Mouse (Mus musculus): ENCODE data around the gene Bik. TPM values are rescaled to one million over a fixed set of nuclear protein-coding genes. Genes with fewer than 3 reads are reported as not detected.
A peak's percentile ranks its signal among the peaks of the same experiment; 100 is the strongest.

Gene Bik
- polyA plus RNA-seq (2015; fragmentation: Nextera tagmentation; extraction: Ambion mirVana), result 10.6 and 11.0 TPM in 2 replicates

GRCm38 (mm10) chr15:83526424-83527091 is at the start of gene Bik:
Bik (plus strand) TSS chr15:83526862.
- H3K9ac ChIP-seq, result peak within 1 kb of the TSS; percentile 50
- peaks cover 65% of the 10 kb centered on the region for H3K4me1 ChIP-seq
- no peak within 1 kb of the TSS for H3K27ac ChIP-seq
- H3K36me3 ChIP-seq, result no peaks in the 10 kb centered on the region
- H3K27me3 ChIP-seq, result peaks cover 41% of the 10 kb centered on the region
- peak within 1 kb of the TSS; percentile 98 for H3K4me2 ChIP-seq
- WGBS, result under 1% methylated on average over 40 of the region's 45 CpGs
- peak within 1 kb of the TSS; percentile 60 for H3K4me3 ChIP-seq (replicated peaks)
- H3K9me3 ChIP-seq (replicated peaks), result no peaks in the 10 kb centered on the region
- ATAC-seq (replicated peaks; ENCODE audit: low FRiP score), result peak; percentile 80

DNA sequence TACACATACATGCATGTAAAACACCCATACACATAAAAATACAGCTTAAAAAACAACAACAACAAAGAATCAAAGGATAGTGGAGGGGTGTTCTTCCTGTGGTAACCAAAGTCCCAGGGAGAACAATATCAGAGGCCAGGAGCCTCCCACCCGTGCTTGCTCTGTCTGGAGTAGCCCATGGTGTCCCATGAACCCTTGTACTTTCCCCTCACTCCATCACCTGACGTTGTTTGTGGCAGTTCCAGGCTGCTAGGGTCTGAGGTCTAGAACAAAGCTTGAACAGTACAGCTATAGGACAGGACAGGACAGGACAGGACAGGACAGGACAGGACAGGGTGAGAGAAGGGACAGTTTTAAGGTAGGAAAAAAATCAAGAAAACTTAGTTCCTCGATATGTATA is 48.6 kb upstream of the Bik start:
- no peak overlapping the region for H3K9ac ChIP-seq
- H3K27ac ChIP-seq, result no peak overlapping the region
- no peaks in the 10 kb centered on the region for H3K27me3 ChIP-seq
- no peak overlapping the region for H3K4me3 ChIP-seq (replicated peaks)
- no peaks in the 10 kb centered on the region for H3K36me3 ChIP-seq
- H3K4me1 ChIP-seq, result peaks cover 22% of the 10 kb centered on the region
- H3K4me2 ChIP-seq, result no peak overlapping the region
- no peaks in the 10 kb centered on the region for H3K9me3 ChIP-seq (replicated peaks)
- 60% methylated on average over 3 of the region's 3 CpGs for WGBS
- no peak for ATAC-seq (replicated peaks; ENCODE audit: low FRiP score)

- Histone ChIP-seq H3K9ac (no peak overlapping the region), H3K4me3 (replicated peaks) (no peak overlapping the region), H3K4me1 (peaks cover 8% of the 10 kb centered on the region; the same call in 1 of the 2 replicates), H3K27me3 (no peaks in the 10 kb centered on the region), H3K36me3 (no peaks in the 10 kb centered on the region), H3K4me2 (no peak overlapping the region), H3K27ac (no peak overlapping the region), H3K9me3 (replicated peaks) (no peaks in the 10 kb centered on the region)
- no peak for ATAC-seq (replicated peaks; ENCODE audit: low FRiP score)
- 89% methylated on average over 4 of the region's 4 CpGs for WGBS
Observed at GRCm38 (mm10) chr15:83479818-83480217, 46.8 kb upstream of the Bik start.

DNA sequence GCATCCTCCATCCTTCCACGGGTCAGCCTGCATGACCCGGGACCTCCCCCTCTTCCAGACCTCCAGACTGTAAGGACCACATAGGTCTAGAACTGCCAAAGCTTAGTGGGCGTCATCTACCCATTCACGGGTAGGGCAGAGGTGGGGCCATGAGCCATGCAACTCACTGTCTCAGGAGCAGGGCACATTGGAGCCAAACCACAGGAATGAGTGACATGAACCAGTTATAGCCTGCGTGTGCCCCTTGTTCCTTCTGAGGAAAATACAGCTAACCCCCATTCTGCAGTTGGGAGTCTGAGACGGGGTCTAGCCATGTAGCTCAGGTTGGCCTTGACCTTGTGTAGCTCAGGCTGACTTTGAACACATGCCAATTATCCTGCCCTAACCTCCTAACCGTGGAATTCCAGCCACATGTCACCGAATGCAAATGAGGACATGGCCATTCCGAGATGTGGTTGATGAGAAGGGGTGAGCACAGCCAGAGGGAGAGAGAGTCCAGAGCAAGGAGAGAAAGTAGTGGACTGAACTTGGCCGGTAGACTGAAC is 45.4 kb upstream of the Bik start:
- no peak overlapping the region for H3K4me3 ChIP-seq (replicated peaks)
- H3K9me3 ChIP-seq (replicated peaks), result no peaks in the 10 kb centered on the region
- no peak for ATAC-seq (replicated peaks; ENCODE audit: low FRiP score)
- H3K9ac ChIP-seq, result no peak overlapping the region
- no peaks in the 10 kb centered on the region for H3K27me3 ChIP-seq
- WGBS, result 64% methylated on average over 10 of the region's 10 CpGs
- peaks cover 2% of the 10 kb centered on the region for H3K36me3 ChIP-seq
- no peak overlapping the region for H3K27ac ChIP-seq
- H3K4me2 ChIP-seq, result no peak overlapping the region
- H3K4me1 ChIP-seq, result 0 out of 2 replicates have a peak, but pooled peaks cover 6% of the 10 kb centered on the region

- H3K36me3 ChIP-seq, result peaks cover 14% of the 10 kb centered on the region
- H3K27ac ChIP-seq, result no peak overlapping the region
- no peak for ATAC-seq (replicated peaks; ENCODE audit: low FRiP score)
- H3K9ac ChIP-seq, result no peak overlapping the region
- H3K4me3 ChIP-seq (replicated peaks), result no peak overlapping the region
- WGBS, result 84% methylated on average over 8 of the region's 8 CpGs
- H3K4me1 ChIP-seq, result 0 out of 2 replicates have a peak, but pooled peaks cover 6% of the 10 kb centered on the region
- H3K27me3 ChIP-seq, result no peaks in the 10 kb centered on the region
- no peaks in the 10 kb centered on the region for H3K9me3 ChIP-seq (replicated peaks)
- H3K4me2 ChIP-seq, result no peak overlapping the region
Observed at GRCm38 (mm10) chr15:83482645-83483224, 43.9 kb upstream of the Bik start.

- H3K9ac ChIP-seq, result no peak overlapping the region
- H3K4me1 ChIP-seq, result 0 out of 2 replicates have a peak, but pooled peaks cover 6% of the 10 kb centered on the region
- H3K4me2 ChIP-seq, result no peak overlapping the region
- H3K27ac ChIP-seq, result no peak overlapping the region
- no peaks in the 10 kb centered on the region for H3K27me3 ChIP-seq
- H3K4me3 ChIP-seq (replicated peaks), result no peak overlapping the region
- no peaks in the 10 kb centered on the region for H3K9me3 ChIP-seq (replicated peaks)
- ATAC-seq (replicated peaks; ENCODE audit: low FRiP score), result no peak
- H3K36me3 ChIP-seq, result peaks cover 14% of the 10 kb centered on the region
- 49% methylated on average over 2 of the region's 2 CpGs for WGBS
Observed at GRCm38 (mm10) chr15:83483482-83483881, 43.2 kb upstream of the Bik start.

- Histone ChIP-seq H3K4me1 (no peaks in the 10 kb centered on the region), H3K9me3 (replicated peaks) (no peaks in the 10 kb centered on the region), H3K36me3 (peaks cover 14% of the 10 kb centered on the region), H3K9ac (no peak overlapping the region), H3K27me3 (no peaks in the 10 kb centered on the region), H3K27ac (no peak overlapping the region), H3K4me2 (no peak overlapping the region), H3K4me3 (replicated peaks) (no peak overlapping the region)
- 87% methylated on average over 10 of the region's 10 CpGs for WGBS
- ATAC-seq (replicated peaks; ENCODE audit: low FRiP score), result no peak
Observed at GRCm38 (mm10) chr15:83484311-83484710, 42.4 kb upstream of the Bik start.

DNA sequence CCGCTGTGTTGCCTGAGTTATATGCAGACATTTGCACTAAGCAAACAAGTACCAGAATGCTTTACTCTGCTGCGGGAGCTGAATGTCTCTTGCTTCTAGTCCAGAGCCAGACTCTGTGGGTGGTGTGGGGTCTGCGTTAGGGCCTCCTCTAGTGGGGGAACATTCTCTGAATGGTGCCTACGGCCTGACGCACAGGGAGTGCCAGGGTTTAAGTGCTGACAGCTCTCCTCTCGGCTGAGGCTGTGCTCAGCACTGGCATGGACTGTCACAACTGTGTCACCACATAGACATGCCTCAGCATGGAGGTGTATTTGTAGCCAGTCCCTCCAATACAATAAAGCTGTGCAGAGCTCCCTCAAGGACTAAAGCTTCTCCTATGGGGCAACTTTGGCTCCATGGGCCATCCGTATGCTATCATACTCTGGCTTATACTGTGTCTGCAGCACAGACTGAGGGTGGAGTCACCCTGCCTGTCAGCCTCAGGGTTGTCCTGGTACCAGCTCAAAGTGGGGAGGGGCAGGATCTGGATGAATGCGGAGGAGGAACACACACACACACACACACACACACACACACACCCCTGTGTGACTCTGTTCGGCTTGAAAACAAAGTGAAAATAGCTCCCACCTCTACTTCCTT is 39.1 kb upstream of the Bik start:
- H3K4me3 ChIP-seq (replicated peaks), result no peak overlapping the region
- ATAC-seq (replicated peaks; ENCODE audit: low FRiP score), result no peak
- H3K9ac ChIP-seq, result no peak overlapping the region
- H3K4me2 ChIP-seq, result no peak overlapping the region
- H3K27ac ChIP-seq, result no peak overlapping the region
- H3K27me3 ChIP-seq, result no peaks in the 10 kb centered on the region
- H3K36me3 ChIP-seq, result peaks cover 35% of the 10 kb centered on the region
- H3K9me3 ChIP-seq (replicated peaks), result no peaks in the 10 kb centered on the region
- no peaks in the 10 kb centered on the region for H3K4me1 ChIP-seq
- 78% methylated on average over 9 of the region's 9 CpGs for WGBS

DNA sequence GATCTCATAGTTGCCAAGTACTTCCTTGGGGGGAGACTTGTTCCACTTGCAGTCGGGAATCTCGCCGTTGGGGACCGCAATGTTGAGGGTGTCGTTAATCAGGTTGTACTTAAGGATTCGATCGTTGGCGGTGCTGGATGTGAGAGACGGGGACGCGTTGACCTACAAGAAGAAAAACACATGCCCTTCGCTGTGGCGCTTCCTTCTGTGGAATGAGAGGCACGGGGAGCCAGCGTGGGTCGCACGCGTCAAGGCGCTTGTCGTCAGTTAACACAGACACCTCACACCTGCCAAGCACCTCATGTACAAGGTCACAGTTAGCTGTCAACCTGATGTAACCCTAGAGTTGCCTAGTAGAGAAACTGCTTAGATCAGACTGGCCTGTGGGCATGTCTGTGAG is 37.2 kb upstream of the Bik start:
- Histone ChIP-seq H3K27ac (no peak overlapping the region), H3K9ac (no peak overlapping the region), H3K4me1 (no peaks in the 10 kb centered on the region; the same call in 1 of the 2 replicates), H3K27me3 (no peaks in the 10 kb centered on the region), H3K9me3 (replicated peaks) (no peaks in the 10 kb centered on the region), H3K4me3 (replicated peaks) (no peak overlapping the region), H3K4me2 (no peak overlapping the region), H3K36me3 (peaks cover 48% of the 10 kb centered on the region)
- 89% methylated on average over 20 of the region's 20 CpGs for WGBS
- ATAC-seq (replicated peaks; ENCODE audit: low FRiP score), result no peak

DNA sequence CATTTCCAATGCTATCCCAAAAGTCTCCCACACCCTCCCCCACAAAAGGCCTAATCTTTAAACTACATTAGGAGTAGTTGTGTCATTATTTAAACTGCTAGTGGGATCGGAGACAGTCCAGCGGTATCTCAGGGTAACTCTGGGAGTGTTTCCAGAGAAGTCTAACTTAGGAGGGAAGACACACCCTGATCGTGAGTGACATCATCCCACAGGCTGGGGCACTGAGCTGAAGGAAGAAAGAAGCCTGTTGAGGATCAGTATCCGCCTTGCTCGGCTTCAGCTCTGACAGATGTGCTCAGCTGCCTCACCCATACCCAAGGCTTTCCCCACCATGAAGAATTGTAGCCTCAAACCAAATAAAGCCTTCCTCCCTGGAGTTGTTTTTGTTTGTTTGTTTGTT is 34.8 kb upstream of the Bik start:
- 82% methylated on average over 5 of the region's 5 CpGs for WGBS
- Histone ChIP-seq H3K4me1 (no peaks in the 10 kb centered on the region; the same call in 1 of the 2 replicates), H3K36me3 (peaks cover 60% of the 10 kb centered on the region), H3K27ac (no peak overlapping the region), H3K4me3 (replicated peaks) (no peak overlapping the region), H3K9ac (no peak overlapping the region), H3K4me2 (no peak overlapping the region), H3K9me3 (replicated peaks) (no peaks in the 10 kb centered on the region), H3K27me3 (no peaks in the 10 kb centered on the region)
- ATAC-seq (replicated peaks; ENCODE audit: low FRiP score), result no peak

DNA sequence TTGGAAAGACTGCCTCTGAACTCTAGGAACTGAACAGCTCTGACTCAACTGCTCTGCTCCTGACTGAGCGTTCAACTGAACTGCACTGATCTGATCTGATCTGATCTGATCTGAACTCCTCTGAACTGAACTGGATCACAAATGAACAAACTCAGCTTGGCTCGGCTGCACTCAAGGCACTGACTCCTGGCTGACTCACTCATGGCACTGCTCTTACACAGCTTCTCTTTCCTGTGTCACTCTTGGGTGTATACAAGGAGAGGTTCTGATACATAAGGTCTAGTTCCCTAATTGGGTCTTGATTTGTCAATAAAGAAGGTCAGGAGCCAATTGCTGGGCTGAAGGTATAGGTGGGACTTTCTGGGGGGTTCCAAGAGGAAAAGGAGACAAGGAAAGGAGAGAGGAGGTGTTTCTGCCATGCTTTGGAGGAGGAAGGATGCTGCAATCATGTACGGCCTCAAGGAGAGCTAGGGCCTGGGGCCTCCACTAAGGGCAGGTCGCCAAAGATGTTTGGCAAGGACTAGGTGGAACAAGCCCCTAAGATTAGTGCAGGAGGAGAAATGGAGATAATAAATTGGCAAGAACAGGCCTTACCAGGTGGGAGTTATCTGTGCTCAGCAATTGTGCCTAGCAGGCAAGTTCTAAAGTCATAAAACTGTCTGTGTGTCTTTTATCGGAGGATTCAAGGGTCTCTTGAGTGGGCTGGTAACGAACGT is 32.6 kb upstream of the Bik start:
- no peak overlapping the region for H3K4me2 ChIP-seq
- H3K27ac ChIP-seq, result no peak overlapping the region
- 66% methylated on average over 7 of the region's 7 CpGs for WGBS
- no peaks in the 10 kb centered on the region; the same call in 1 of the 2 replicates for H3K4me1 ChIP-seq
- H3K9me3 ChIP-seq (replicated peaks), result no peaks in the 10 kb centered on the region
- no peaks in the 10 kb centered on the region for H3K27me3 ChIP-seq
- no peak for ATAC-seq (replicated peaks; ENCODE audit: low FRiP score)
- peaks cover 72% of the 10 kb centered on the region for H3K36me3 ChIP-seq
- H3K4me3 ChIP-seq (replicated peaks), result no peak overlapping the region
- no peak overlapping the region for H3K9ac ChIP-seq

- WGBS, result 63% methylated on average over 6 of the region's 6 CpGs
- Histone ChIP-seq H3K27ac (no peak overlapping the region), H3K36me3 (peaks cover 75% of the 10 kb centered on the region), H3K27me3 (no peaks in the 10 kb centered on the region), H3K9ac (no peak overlapping the region), H3K4me1 (no peaks in the 10 kb centered on the region; the same call in 1 of the 2 replicates), H3K4me2 (no peak overlapping the region), H3K4me3 (replicated peaks) (no peak overlapping the region), H3K9me3 (replicated peaks) (no peaks in the 10 kb centered on the region)
- no peak for ATAC-seq (replicated peaks; ENCODE audit: low FRiP score)
Observed at GRCm38 (mm10) chr15:83494572-83494920, 32.1 kb upstream of the Bik start.
